Mouse (Mus musculus): ENCODE results near the gene Adcy3. TPM values are rescaled to one million over a fixed set of nuclear protein-coding genes. Genes with fewer than 3 reads are reported as not detected.
"Not testable (repeated sequence)": the region's sequence is repeated elsewhere in the genome, so short reads cannot be mapped to it uniquely, and the experiment has no call there.

Adcy3 gene
- total and polyA plus RNA-seq, 3 experiments, result 0.13 to 0.34 (median 0.13) TPM

GRCm38 (mm10) chr12:4237481-4237880, 104.6 kb downstream of the Adcy3 start:
- Histone ChIP-seq H3K4me2 (ENCODE audit: insufficient read depth, low read depth, poor library complexity, severe bottlenecking) (no peak overlapping the region), H3K27me3 (replicated peaks) (no peaks in the 10 kb centered on the region), H3K4me1 (ENCODE audit: control insufficient read depth in 1 of 2, insufficient read depth in 2 of 2) (peaks cover 5 to 20% of the 10 kb centered on the region in 2 experiments; a peak in 3 of 4 replicates), H3K79me2 (replicated peaks; ENCODE audit: control insufficient read depth, extremely low read depth, insufficient read depth, poor library complexity, severe bottlenecking) (peaks cover 10% of the 10 kb centered on the region), H3K9ac (ENCODE audit: insufficient read depth, low read depth) (no peak overlapping the region), H3K4me3 (replicated peaks in 1 of 3; ENCODE audit: low read depth in 2 of 3, low read length in 2 of 3, poor library complexity in 1 of 3) (no peak overlapping the region), H3K36me3 (replicated peaks in 1 of 2; ENCODE audit: control insufficient read depth in 1 of 2, insufficient read depth in 1 of 2, low read length in 1 of 2) (peaks cover 0 to 24% of the 10 kb centered on the region in 2 experiments), H3K9me3 (replicated peaks; ENCODE audit: low read length) (no peaks in the 10 kb centered on the region), H3K27ac (ENCODE audit: insufficient read depth, low read depth) (no peak overlapping the region)
- no peak for DNase-seq (ENCODE audit: extremely low read depth)
- TF ChIP-seq SMC3 (IDR thresholded peaks at IDR 0.05; ENCODE audit: low read depth, low read length) (no peak), POLR2AphosphoS2 (IDR thresholded peaks at IDR 0.05; ENCODE audit: low read depth, low read length) (no peak), RCOR1 (conservative IDR thresholded peaks at IDR 0.05; ENCODE audit: low read depth, low read length) (no peak), NRF1 (IDR thresholded peaks at IDR 0.05; ENCODE audit: low read depth, low read length) (no peak), GABPA (IDR thresholded peaks at IDR 0.05; ENCODE audit: insufficient replicate concordance, low read depth, low read length) (no peak), ZKSCAN1 (IDR thresholded peaks at IDR 0.05; ENCODE audit: borderline replicate concordance, low read depth, low read length) (no peak), TCF12 (IDR thresholded peaks at IDR 0.05; ENCODE audit: low read depth, low read length) (no peak), MAFK (IDR thresholded peaks at IDR 0.05; ENCODE audit: insufficient replicate concordance, low read length) (no peak), MAZ (IDR thresholded peaks at IDR 0.05; ENCODE audit: low read depth, low read length) (no peak), NELFE (IDR thresholded peaks at IDR 0.05; ENCODE audit: low read depth, low read length) (no peak), MYC (IDR thresholded peaks at IDR 0.05; ENCODE audit: low read depth, low read length) (no peak), POLR2A (IDR thresholded peaks at IDR 0.05; ENCODE audit: low read depth, low read length) (no peak), USF1 (IDR thresholded peaks at IDR 0.05; ENCODE audit: low read depth, low read length) (no peak), USF2 (conservative IDR thresholded peaks at IDR 0.05; ENCODE audit: low read depth, low read length) (no peak), MAX (IDR thresholded peaks at IDR 0.05; ENCODE audit: low read length) (no peak), ZMIZ1 (IDR thresholded peaks at IDR 0.05; ENCODE audit: low read depth, low read length) (no peak), EP300 (IDR thresholded peaks at IDR 0.05; ENCODE audit: low read length) (no peak), JUND (conservative IDR thresholded peaks at IDR 0.05; ENCODE audit: low read depth, low read length) (no peak), TBP (conservative IDR thresholded peaks at IDR 0.05; ENCODE audit: low read depth, low read length) (no peak)
- dilution Hi-C loops (cut with MboI; ENCODE audit: extremely low pct_ligation_motif_present, extremely low pct_unique_long_range_greater_than_20kb, low sequenced_read_pairs) (no loop called here), in situ Hi-C loops (cut with MboI; ENCODE audit: low pct_ligation_motif_present, low pct_unique_long_range_greater_than_20kb, low sequenced_read_pairs) (loop anchor here (25.0 kb wide), 2 partner anchors 300 to 600 kb away; partner anchors contain the start of genes Fkbp1b and Wdcp)

GRCm38 (mm10) chr12:4240281-4240680, 107.4 kb downstream of the Adcy3 start:
- dilution Hi-C loops (cut with MboI; ENCODE audit: extremely low pct_ligation_motif_present, extremely low pct_unique_long_range_greater_than_20kb, low sequenced_read_pairs); H3K9me3 ChIP-seq (replicated peaks; ENCODE audit: low read length); H3K4me3 ChIP-seq (replicated peaks in 1 of 3; ENCODE audit: low read depth in 2 of 3, low read length in 2 of 3, poor library complexity in 1 of 3); H3K4me2 ChIP-seq (ENCODE audit: insufficient read depth, low read depth, poor library complexity, severe bottlenecking); H3K27me3 ChIP-seq (replicated peaks); H3K79me2 ChIP-seq (replicated peaks; ENCODE audit: control insufficient read depth, extremely low read depth, insufficient read depth, poor library complexity, severe bottlenecking); H3K27ac ChIP-seq (ENCODE audit: insufficient read depth, low read depth); DNase-seq (ENCODE audit: extremely low read depth); H3K4me1 ChIP-seq (ENCODE audit: control insufficient read depth in 1 of 2, insufficient read depth in 2 of 2); H3K9ac ChIP-seq (ENCODE audit: insufficient read depth, low read depth): not testable (repeated sequence)
- H3K36me3 ChIP-seq (replicated peaks in 1 of 2; ENCODE audit: control insufficient read depth in 1 of 2, insufficient read depth in 1 of 2, low read length in 1 of 2), result peaks cover 0 to 26% of the 10 kb centered on the region in 2 experiments
- in situ Hi-C loops (cut with MboI; ENCODE audit: low pct_ligation_motif_present, low pct_unique_long_range_greater_than_20kb, low sequenced_read_pairs), result loop anchor here (25.0 kb wide), 2 partner anchors 297 to 597 kb away; partner anchors contain the start of genes Fkbp1b and Wdcp

All from CH12.LX (cell line).